Mouse (Mus musculus): ENCODE measurements around the gene Lbhd2.

Lbhd2 gene

GRCm38 (mm10) chr12:111447898-111448760 is 41.5 kb downstream of the Lbhd2 start:
- DNase-seq (ENCODE audit: low spot score): no peak

GRCm38 (mm10) chr12:111448931-111449705 is 42.5 kb downstream of the Lbhd2 start:
- no peak for DNase-seq (ENCODE audit: low spot score)

GRCm38 (mm10) chr12:111450359-111450758 is 43.8 kb downstream of the Lbhd2 start:
- DNase-seq (ENCODE audit: low spot score): no peak

- DNase-seq (ENCODE audit: low spot score): no peak
These were observed 45.0 kb downstream of the Lbhd2 start for GRCm38 (mm10) chr12:111451561-111451960.

- no peak for DNase-seq (ENCODE audit: low spot score)
These were observed 47.4 kb downstream of the Lbhd2 start for GRCm38 (mm10) chr12:111454021-111454420.

GRCm38 (mm10) chr12:111454543-111455280 is 48.1 kb downstream of the Lbhd2 start:
- DNase-seq (ENCODE audit: low spot score): no peak

- no peak for DNase-seq (ENCODE audit: low spot score)
These were observed 48.8 kb downstream of the Lbhd2 start for GRCm38 (mm10) chr12:111455311-111455846.

- no peak for DNase-seq (ENCODE audit: low spot score)
These were observed 49.3 kb downstream of the Lbhd2 start for GRCm38 (mm10) chr12:111455860-111456259.

- no peak for DNase-seq (ENCODE audit: low spot score)
These were observed 51.1 kb downstream of the Lbhd2 start for GRCm38 (mm10) chr12:111457742-111458141.

Measured in testis, postnatal 10 days (tissue).